Mouse (Mus musculus): Measurements from ENCODE around the gene 4930402F06Rik.

DNA sequence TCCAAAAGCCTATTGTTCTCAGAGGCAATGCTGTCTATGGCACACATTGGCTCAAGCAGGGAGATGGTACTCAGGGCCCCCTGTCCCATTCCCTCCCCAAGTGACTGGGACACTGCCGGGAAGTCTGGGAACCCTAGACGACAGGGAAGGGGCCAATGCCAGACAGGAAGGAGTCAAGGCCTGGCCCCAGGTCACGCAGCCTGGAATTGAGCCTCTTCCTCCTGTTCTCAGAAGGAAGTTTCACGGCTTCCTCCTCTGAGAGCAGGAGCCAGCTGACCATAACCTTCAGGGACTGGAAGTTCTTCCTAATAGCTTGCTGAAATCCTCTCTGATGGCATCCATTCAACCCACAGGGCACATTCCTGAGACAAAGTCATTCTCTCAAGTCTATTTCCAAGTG is 36.5 kb upstream of the 4930402F06Rik start:
- TF ChIP-seq POLR2A (IDR thresholded peaks at IDR 0.05; ENCODE audit: borderline replicate concordance, insufficient read depth, low read length) (no peak), CTCF (IDR thresholded peaks at IDR 0.05; ENCODE audit: borderline replicate concordance, insufficient read depth, low read depth, low read length) (no peak)

All from cerebellum, adult 2 months (tissue).